Mouse (Mus musculus) forebrain, embryonic 14.5 days (tissue): Measurements from ENCODE around the gene Vmn1r221. TPM values are rescaled to one million over a fixed set of nuclear protein-coding genes. Genes with fewer than 3 reads are reported as not detected.
"Not testable (repeated sequence)": the region's sequence is repeated elsewhere in the genome, so short reads cannot be mapped to it uniquely, and the experiment has no call there.

Source experiments
- ATAC-seq: fragments of 200-750 bp; cut with Nextera tagmentation; 2 replicates; pipeline ENCODE4 v1.8.0; 2017; ENCODE audit warnings: mild to moderate bottlenecking, moderate library complexity
- DNase-seq: peaks from one replicate; pipeline ENCODE4 v3.0.0-alpha.2; 2015; ENCODE audit warnings: low spot score
- H3K27ac ChIP-seq: fragments of 300-500 bp; sonication (generic); 2 replicates; pipeline ENCODE4 v1.5.1; 2014; ENCODE audit warnings: low read depth, mild to moderate bottlenecking, control low read depth, low read length, moderate library complexity
- H3K27me3 ChIP-seq: fragments of 300-500 bp; sonication (generic); replicated peaks from 2 replicates; pipeline ENCODE4 v1.6.1; 2014; ENCODE audit warnings: low read length, control low read depth, mixed read lengths; ENCODE audit not compliant: control insufficient read depth, insufficient read depth
- H3K36me3 ChIP-seq: fragments of 300-500 bp; sonication (generic); 2 replicates; pipeline ENCODE4 v1.6.1; 2014; ENCODE audit warnings: low read length, control low read depth; ENCODE audit not compliant: control insufficient read depth, insufficient read depth
- H3K4me1 ChIP-seq: fragments of 300-500 bp; sonication (generic); 2 replicates; pipeline ENCODE4 v1.6.1; 2014; ENCODE audit warnings: antibody characterized with exemption, low read length, control low read depth; ENCODE audit not compliant: control insufficient read depth, insufficient read depth
- H3K4me2 ChIP-seq: fragments of 300-500 bp; sonication (generic); 2 replicates; pipeline ENCODE4 v1.6.1; 2014; ENCODE audit warnings: mild to moderate bottlenecking, control low read depth, low read length
- H3K4me3 ChIP-seq: fragments of 300-500 bp; sonication (generic); 2 replicates; pipeline ENCODE4 v1.5.1; 2014; ENCODE audit warnings: low read depth, low read length, control low read depth
- H3K9ac ChIP-seq: fragments of 300-500 bp; sonication (generic); 2 replicates; pipeline ENCODE4 v1.6.1; 2014; ENCODE audit warnings: mild to moderate bottlenecking, low read length, control low read depth, moderate library complexity
- H3K9me3 ChIP-seq: fragments of 300-500 bp; sonication (generic); replicated peaks from 2 replicates; pipeline ENCODE4 v1.6.1; 2016; ENCODE audit warnings: low read length, control low read depth, mixed read lengths; ENCODE audit not compliant: control insufficient read depth
- WGBS: fragments of 180-500 bp; shearing (Covaris S2); extraction: QIAGEN DNeasy Blood & Tissue Kit; methylation state at CpG from one replicate; pipeline ENCODE4 v1.1.7; 2014; 5-methylcytosine and 5-hydroxymethylcytosine counted together
- polyA plus RNA-seq: library from polyadenylated mRNA; unstranded; fragments of >200 nt; fragmentation: Nextera tagmentation; extraction: Ambion mirVana; gene quantifications from 2 replicates; pipeline ENCODE4 v1.2.1, GENCODE M21; 2014

Vmn1r221 gene
- not detected in 2 replicates for polyA plus RNA-seq

- not testable (repeated sequence) for H3K9ac ChIP-seq, H3K4me1 ChIP-seq, H3K4me3 ChIP-seq, ATAC-seq, H3K27ac ChIP-seq, H3K4me2 ChIP-seq, H3K9me3 ChIP-seq, DNase-seq, H3K27me3 ChIP-seq, H3K36me3 ChIP-seq
- WGBS, result 97% methylated on average over 2 of the region's 2 CpGs
Observed at GRCm38 (mm10) chr13:23213827-23214226, at the start of gene Vmn1r221. TSS of gene Vmn1r221 (plus strand) at chr13:23214127.

- H3K27me3 ChIP-seq, H3K9ac ChIP-seq, DNase-seq, ATAC-seq, H3K27ac ChIP-seq, H3K4me1 ChIP-seq, H3K4me2 ChIP-seq, H3K4me3 ChIP-seq, H3K9me3 ChIP-seq, H3K36me3 ChIP-seq: not testable (repeated sequence)
- WGBS, result 93% methylated on average over 4 of the region's 4 CpGs
Observed at GRCm38 (mm10) chr13:23166471-23166870, 47.5 kb upstream of the Vmn1r221 start.

- no peaks in the 10 kb centered on the region for H3K4me1 ChIP-seq
- H3K4me3 ChIP-seq, result no peak within 1 kb of the TSS
- no peak within 1 kb of the TSS for H3K4me2 ChIP-seq
- no peaks in the 10 kb centered on the region for H3K27me3 ChIP-seq
- H3K9me3 ChIP-seq, result no peaks in the 10 kb centered on the region
- no peak for ATAC-seq
- H3K9ac ChIP-seq, result no peak within 1 kb of the TSS
- no peak for DNase-seq
- WGBS, result 79% methylated on average over 2 of the region's 2 CpGs
- no peaks in the 10 kb centered on the region for H3K36me3 ChIP-seq
- H3K27ac ChIP-seq, result no peak within 1 kb of the TSS
Observed at GRCm38 (mm10) chr13:23187875-23188274, 26.1 kb upstream of the Vmn1r221 start, which contains the start of gene Vmn1r220. TSS of gene Vmn1r220 (minus strand) at chr13:23187975.

GRCm38 (mm10) chr13:23203885-23204284 lies 10.0 kb upstream of the Vmn1r221 start:
- not testable (repeated sequence) for ATAC-seq, DNase-seq, H3K27ac ChIP-seq, H3K4me3 ChIP-seq, H3K4me2 ChIP-seq, H3K9ac ChIP-seq, H3K36me3 ChIP-seq, H3K27me3 ChIP-seq, H3K4me1 ChIP-seq, H3K9me3 ChIP-seq
- 80% methylated on average over 1 of the region's 1 CpGs for WGBS

GRCm38 (mm10) chr13:23235847-23236246 lies 21.9 kb downstream of the Vmn1r221 start, which contains the start of gene Vmn1r222:
TSS of gene Vmn1r222 (minus strand) at chr13:23235947.
- not testable (repeated sequence) for ATAC-seq, DNase-seq, H3K9ac ChIP-seq, H3K4me3 ChIP-seq, H3K4me1 ChIP-seq, H3K36me3 ChIP-seq, H3K27me3 ChIP-seq, H3K27ac ChIP-seq, H3K9me3 ChIP-seq, H3K4me2 ChIP-seq

- H3K36me3 ChIP-seq, ATAC-seq, H3K9me3 ChIP-seq, H3K27me3 ChIP-seq, DNase-seq, H3K4me3 ChIP-seq, H3K4me2 ChIP-seq, H3K27ac ChIP-seq, H3K9ac ChIP-seq, H3K4me1 ChIP-seq: not testable (repeated sequence)
- 90% methylated on average over 1 of the region's 1 CpGs for WGBS
Observed at GRCm38 (mm10) chr13:23246834-23247233, 32.9 kb downstream of the Vmn1r221 start, which contains the start of gene Vmn1r223. TSS of gene Vmn1r223 (plus strand) at chr13:23247134.

GRCm38 (mm10) chr13:23258546-23259048 lies 44.7 kb downstream of the Vmn1r221 start:
- Histone ChIP-seq H3K36me3 (no peaks in the 10 kb centered on the region), H3K27me3 (no peaks in the 10 kb centered on the region), H3K4me1 (no peaks in the 10 kb centered on the region), H3K4me3 (no peak overlapping the region), H3K9ac (no peak overlapping the region), H3K4me2 (no peak overlapping the region), H3K9me3 (no peaks in the 10 kb centered on the region), H3K27ac (no peak overlapping the region)
- DNase-seq, result no peak
- ATAC-seq, result no peak
- WGBS, result 86% methylated on average over 2 of the region's 2 CpGs

- WGBS, result 98% methylated on average over 2 of the region's 3 CpGs
- not testable (repeated sequence) for ATAC-seq
Observed at GRCm38 (mm10) chr13:23268606-23269005, 54.7 kb downstream of the Vmn1r221 start.

GRCm38 (mm10) chr13:23269127-23269526 lies 55.2 kb downstream of the Vmn1r221 start:
- H3K4me2 ChIP-seq, H3K4me3 ChIP-seq: not testable (repeated sequence)
- WGBS, result 33% methylated on average over 4 of the region's 4 CpGs

More at GRCm38 (mm10) chr13:23268606-23269005, 54.7 kb downstream of the Vmn1r221 start:
- not testable (repeated sequence) for H3K36me3 ChIP-seq, H3K27ac ChIP-seq, H3K4me2 ChIP-seq, H3K9me3 ChIP-seq, H3K4me1 ChIP-seq, H3K27me3 ChIP-seq, H3K4me3 ChIP-seq, DNase-seq, H3K9ac ChIP-seq

More at GRCm38 (mm10) chr13:23269127-23269526, 55.2 kb downstream of the Vmn1r221 start:
- H3K27me3 ChIP-seq, H3K27ac ChIP-seq, H3K9ac ChIP-seq, H3K4me1 ChIP-seq, H3K36me3 ChIP-seq, H3K9me3 ChIP-seq: not testable (repeated sequence)
- DNase-seq (peak; percentile 32), ATAC-seq (peak; percentile 75)
